Mouse (Mus musculus): ENCODE measurements around the gene Dnpep. TPM values are rescaled to one million over a fixed set of nuclear protein-coding genes. Genes with fewer than 3 reads are reported as not detected.
A peak's percentile ranks its signal among the peaks of the same experiment; 100 is the strongest.

Dnpep gene
- total RNA-seq, 1 experiment from 2014 or later: 33.1 TPM

DNA sequence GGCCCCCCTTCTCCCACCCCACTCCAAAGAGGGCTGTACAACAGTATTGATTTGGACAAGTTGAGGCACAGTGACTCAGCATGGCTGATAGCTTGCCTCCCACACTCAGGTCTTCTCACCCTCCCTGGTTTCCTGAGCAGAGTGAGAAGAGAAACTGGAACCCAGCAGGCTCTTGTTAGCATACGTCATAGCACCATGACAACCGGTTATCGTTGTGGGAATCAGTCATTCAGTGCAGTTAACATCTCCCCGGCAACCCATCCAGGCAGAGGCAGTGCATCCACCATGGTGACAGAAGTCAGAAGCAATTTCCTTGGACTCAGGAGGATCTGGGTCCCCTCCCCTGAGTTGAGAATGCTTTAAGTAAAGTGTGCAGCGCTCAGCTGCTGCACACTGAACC, 34.8 kb downstream of the Dnpep start:
- no peak for ATAC-seq (ENCODE audit: extremely low read depth, insufficient number of reproducible peaks, low FRiP score, poor library complexity, severe bottlenecking)

DNA sequence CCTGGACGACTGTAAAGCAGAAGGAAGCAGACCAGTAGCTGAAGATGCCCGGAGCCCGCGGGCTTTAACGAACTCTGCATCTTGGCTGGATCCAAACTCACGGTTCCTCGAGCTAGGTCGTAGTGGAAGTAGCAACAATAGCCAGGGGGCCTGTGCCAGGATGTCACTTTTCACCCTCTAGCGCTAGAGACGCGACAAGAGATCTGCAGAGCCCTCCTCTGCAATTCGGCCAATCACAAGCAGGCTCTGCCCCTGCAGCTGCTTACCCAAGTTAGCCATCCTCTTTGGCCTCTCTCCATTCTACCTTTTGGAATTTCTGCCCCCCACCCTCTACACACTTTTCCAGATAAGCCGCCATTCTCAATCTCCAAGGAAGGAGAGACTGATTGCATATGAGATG, 39.6 kb downstream of the Dnpep start, which contains the start of gene Resp18:
TSS of gene Resp18 (minus strand) at position 188 of the 400 bp plus-strand sequence.
- ATAC-seq (ENCODE audit: extremely low read depth, insufficient number of reproducible peaks, low FRiP score, poor library complexity, severe bottlenecking): no peak

DNA sequence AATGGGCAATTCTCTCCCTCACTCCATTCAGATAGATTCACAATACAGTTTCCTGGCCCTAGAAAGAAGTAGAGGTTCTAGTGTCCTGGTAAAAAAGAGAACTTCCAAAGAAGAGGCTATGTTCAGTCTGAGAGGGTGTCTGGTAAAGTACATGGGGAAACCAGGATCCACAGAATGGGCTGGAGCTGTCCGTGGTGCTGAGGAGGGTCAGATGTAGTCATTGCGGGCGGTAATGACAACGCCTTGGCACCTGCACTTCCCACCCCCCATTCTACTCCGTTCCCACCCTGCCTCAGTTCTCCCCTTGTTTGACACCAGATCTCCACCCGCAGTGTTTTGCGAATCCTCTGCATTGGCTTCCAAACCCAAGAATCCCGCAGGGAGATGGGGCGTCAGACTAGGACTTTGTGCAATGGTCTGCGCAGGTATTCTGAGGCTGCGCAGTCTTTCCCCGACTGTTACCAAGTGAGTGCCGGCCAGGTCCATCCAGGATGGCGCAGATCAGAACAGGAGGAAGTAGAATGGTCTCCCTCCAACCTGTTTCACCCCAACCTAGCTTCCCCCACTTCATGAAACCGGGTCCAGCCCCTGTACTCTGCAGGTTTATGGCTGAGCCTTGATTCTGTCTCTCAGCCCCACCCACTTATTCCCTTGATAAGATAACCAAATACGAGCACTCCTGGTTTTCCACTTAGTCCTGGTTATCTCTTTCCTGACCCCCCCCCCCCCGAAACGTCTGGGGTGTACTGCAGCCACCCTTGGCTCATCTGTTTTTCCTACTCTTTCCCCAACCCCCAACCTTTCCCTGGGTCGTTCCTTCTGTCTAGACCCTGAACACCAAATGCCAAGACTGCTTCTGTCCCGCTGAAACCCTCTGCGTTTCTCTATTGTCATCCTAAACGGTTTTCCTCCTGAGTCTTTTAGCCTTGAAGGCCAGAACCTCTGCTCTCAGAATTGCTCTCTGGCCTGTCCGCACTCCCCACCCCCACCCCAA, 40.3 kb downstream of the Dnpep start:
- no peak for ATAC-seq (ENCODE audit: extremely low read depth, insufficient number of reproducible peaks, low FRiP score, poor library complexity, severe bottlenecking)

DNA sequence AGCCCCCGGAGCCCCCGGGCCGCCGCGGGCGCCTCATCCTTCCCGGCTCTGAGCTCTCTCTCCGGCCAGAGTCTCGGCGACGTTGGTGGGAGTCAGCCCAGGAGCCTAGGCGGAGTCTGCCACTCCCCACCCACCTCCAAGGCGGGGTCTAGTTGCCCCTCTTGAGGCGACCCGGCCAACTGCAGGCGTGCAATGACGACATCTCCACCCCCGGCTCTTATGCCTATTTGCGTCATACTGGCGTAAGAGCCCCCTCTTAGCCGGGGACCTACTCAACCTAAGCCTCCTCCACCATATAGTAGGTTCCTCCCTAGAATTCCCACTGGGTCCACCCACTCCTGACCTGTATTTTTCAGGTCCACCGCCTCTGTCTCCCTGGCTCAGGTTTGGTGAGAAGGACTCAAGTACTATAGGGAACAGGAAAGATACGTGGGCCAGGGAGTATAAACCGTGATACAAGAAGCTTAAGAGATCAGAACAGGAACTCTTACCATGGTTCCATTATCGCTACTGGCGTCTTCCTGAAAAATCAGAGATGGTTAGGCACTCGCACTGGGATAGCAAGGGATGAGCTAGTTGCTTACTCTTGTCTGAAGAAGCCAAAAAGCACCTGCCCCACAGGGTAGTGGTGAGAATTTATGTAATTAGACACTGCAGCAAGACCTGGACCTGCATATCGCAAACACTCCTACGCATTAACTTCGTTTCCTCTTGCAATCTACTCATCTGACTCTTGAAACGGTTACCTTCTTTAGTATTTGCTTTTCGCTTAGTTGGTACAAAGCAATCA, 53.5 kb downstream of the Dnpep start, which contains the start of gene Ptprn:
TSS of gene Ptprn (minus strand) at position 412 of the 790 bp plus-strand sequence.
- ATAC-seq (ENCODE audit: extremely low read depth, insufficient number of reproducible peaks, low FRiP score, poor library complexity, severe bottlenecking): no peak

DNA sequence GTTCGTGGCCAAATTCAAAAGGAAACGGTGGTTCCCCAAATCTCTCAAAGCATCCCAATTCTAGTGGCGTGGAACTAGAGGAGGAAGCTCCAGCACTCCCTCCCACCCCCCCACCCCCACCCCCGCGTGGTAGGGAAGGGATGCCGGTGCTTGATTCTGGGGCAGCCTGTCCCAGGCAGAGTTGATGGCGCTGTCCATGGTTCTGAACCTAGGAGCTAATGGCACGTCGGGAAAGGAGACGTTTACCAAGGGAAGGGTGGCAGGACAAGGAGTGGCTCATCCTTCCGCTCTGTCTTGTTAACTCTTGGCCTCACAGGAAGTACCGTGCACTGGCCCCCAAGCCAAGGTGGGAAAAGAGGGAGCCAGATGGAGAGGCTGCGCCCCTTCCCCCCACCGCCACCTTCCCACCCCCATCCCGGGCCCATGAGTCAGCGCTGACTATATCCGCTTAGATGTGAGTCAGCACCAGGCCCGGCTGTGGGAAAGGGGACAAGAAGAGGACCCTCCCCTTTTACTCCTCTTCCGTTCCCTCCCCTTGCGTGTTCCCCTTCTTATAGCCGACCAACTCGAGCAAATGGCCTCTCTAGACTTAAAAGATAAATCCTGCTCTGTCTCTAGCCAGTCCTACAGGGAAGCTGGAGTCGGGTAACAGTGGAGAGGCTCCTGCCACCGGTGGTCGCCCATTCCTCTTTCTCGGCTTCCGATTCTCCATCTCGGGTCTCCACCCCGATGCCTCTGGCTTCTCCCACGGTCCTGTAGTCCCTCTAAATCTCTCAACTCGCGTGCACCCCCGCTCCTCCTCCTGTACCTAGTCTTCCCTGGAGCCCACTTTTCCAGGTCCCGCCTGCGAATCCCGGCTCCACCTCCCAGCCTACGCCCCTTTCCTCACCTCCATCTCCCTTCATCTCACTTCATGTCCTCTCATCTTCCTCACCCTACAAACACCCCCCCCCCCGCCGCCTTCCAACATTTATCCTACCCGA, 54.5 kb downstream of the Dnpep start:
- 0 out of 2 replicates have a peak, but pooled peaks have one; percentile 16 for ATAC-seq (ENCODE audit: extremely low read depth, insufficient number of reproducible peaks, low FRiP score, poor library complexity, severe bottlenecking)

DNA sequence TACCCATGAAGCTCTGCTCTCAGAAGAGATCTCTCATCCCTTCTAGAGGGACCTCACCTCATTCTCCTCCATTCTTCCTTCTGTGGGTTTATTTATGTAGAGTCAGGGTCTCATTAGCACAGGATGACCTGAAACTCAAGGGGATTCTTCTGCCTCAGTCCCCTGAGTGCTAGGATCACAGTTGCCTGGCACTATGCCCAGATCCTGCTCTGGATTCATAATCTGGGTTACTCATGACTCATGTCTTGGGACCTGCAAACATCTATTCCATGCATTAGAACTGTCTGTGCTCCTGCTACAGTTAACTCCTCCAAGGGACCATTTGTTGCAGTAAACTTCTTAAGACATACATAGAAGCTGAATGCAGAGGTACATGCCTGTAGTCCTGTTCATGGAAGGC, 56.5 kb downstream of the Dnpep start:
- no peak for ATAC-seq (ENCODE audit: extremely low read depth, insufficient number of reproducible peaks, low FRiP score, poor library complexity, severe bottlenecking)

Other genes starting within 250 kb of the Dnpep start
- gene Nhej1, start 192.8 kb downstream of the Dnpep start, total RNA-seq (2017): 8.3 and 8.5 TPM in 2 replicates
- gene Slc23a3, start 184.1 kb downstream of the Dnpep start, total RNA-seq (2017): 0.37 TPM in 1 of 2 replicates, not detected in the other
- 126 and 131 TPM in 2 replicates for gene Cnppd1, start 175.3 kb downstream of the Dnpep start, total RNA-seq (2017)
- 49.4 and 85.1 TPM in 2 replicates for gene Retreg2, start 175.2 kb downstream of the Dnpep start, total RNA-seq (2017)
- 62.7 and 63.7 TPM in 2 replicates for gene Zfand2b, start 149.3 kb downstream of the Dnpep start, total RNA-seq (2017)
- gene Abcb6, start 137.6 kb downstream of the Dnpep start, total RNA-seq (2017): 2.1 and 3.2 TPM in 2 replicates
- gene Ankzf1, start 125.8 kb downstream of the Dnpep start, total RNA-seq (2017): 59.0 and 64.9 TPM in 2 replicates
- gene Atg9a, start 125.8 kb downstream of the Dnpep start, total RNA-seq (2017): 18.2 and 26.2 TPM in 2 replicates
- 13.3 and 16.2 TPM in 2 replicates for gene Glb1l, start 107.2 kb downstream of the Dnpep start, total RNA-seq (2017)
- gene Stk16, start 107.2 kb downstream of the Dnpep start, total RNA-seq (2017): 60.2 and 75.4 TPM in 2 replicates
- 77.0 and 83.7 TPM in 2 replicates for gene Tuba4a, start 98.1 kb downstream of the Dnpep start, total RNA-seq (2017)
- not detected in 2 replicates for gene A630095N17Rik, start 85.9 kb downstream of the Dnpep start, total RNA-seq (2017)
- 39.7 and 54.4 TPM in 2 replicates for gene Dnajb2, start 81.6 kb downstream of the Dnpep start, total RNA-seq (2017)
- gene Ptprn, start 53.5 kb downstream of the Dnpep start, total RNA-seq (2017): not detected in 2 replicates
- not detected in 2 replicates for gene Resp18, start 39.6 kb downstream of the Dnpep start, total RNA-seq (2017)
- gene Des, start 42.3 kb upstream of the Dnpep start, total RNA-seq (2017): not detected in 2 replicates
- not detected in 2 replicates for gene Speg, start 57.3 kb upstream of the Dnpep start, total RNA-seq (2017)
- 32.6 and 34.4 TPM in 2 replicates for gene Gmppa, start 117.9 kb upstream of the Dnpep start, total RNA-seq (2017)
- gene Asic4, start 132.4 kb upstream of the Dnpep start, total RNA-seq (2017): not detected in 2 replicates
- 2.5 and 4.1 TPM in 2 replicates for gene Chpf, start 161.3 kb upstream of the Dnpep start, total RNA-seq (2017)
- 0.35 TPM in 1 of 2 replicates, not detected in the other for gene Tmem198, start 161.5 kb upstream of the Dnpep start, total RNA-seq (2017)
- gene Obsl1, start 188.5 kb upstream of the Dnpep start, total RNA-seq (2017): not detected in 2 replicates
- not detected in 2 replicates for gene Inha, start 189.1 kb upstream of the Dnpep start, total RNA-seq (2017)
- gene Stk11ip, start 203.5 kb upstream of the Dnpep start, total RNA-seq (2017): 57.0 and 72.0 TPM in 2 replicates
- not detected in 2 replicates for gene Slc4a3, start 228.3 kb upstream of the Dnpep start, total RNA-seq (2017)